Mouse (Mus musculus): Measurements from ENCODE around the gene Bnipl. TPM values are rescaled to one million over a fixed set of nuclear protein-coding genes. Genes with fewer than 3 reads are reported as not detected.

The Bnipl gene
- not detected in 2 replicates for polyA plus RNA-seq (2011; ENCODE audit: insufficient read length, low read depth, missing spikeins)

DNA sequence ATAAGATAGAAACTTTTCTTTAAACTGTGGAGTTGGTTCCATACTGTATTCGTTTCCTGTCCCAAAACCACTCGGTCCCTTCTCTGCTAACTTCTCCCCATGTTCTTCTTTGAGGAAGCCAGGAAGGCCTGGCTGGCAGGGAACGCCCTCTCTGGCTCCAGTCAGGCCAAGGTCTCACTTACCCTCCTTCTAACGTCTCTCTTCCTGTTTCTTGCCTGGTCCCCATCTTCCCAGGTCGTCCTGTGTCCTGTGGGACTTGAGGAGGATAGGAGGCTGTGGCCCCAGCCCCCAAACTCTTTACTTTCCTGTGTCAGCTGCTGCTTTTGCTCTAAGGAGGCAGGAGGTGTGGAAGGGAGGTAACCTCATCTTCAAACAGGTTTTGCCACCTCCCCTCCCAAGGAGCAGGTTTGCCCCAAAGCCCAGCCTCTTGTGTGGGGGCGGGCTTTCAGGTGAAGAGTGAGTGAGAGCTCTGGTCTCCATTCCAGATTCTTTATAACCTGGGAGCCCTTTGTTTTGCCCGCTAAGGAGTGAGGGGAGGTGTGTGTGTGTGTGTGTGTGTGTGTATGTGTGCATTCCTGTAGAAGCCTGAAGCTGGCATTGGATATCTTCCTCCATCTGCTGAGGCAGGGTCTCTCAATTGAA lies at the start of gene Bnipl:
TSS of gene Bnipl (minus strand) at position 411 of the 642 bp plus-strand sequence.
- TF ChIP-seq POLR2A (IDR thresholded peaks at IDR 0.05; ENCODE audit: low read depth, low read length) (no peak), CTCF (IDR thresholded peaks at IDR 0.05; ENCODE audit: borderline replicate concordance, insufficient read depth, low read length) (no peak)
- H3K4me1 ChIP-seq (ENCODE audit: control insufficient read depth, insufficient read depth, low read length), result peaks cover 5% of the 10 kb centered on the region; the same call in 1 of the 2 replicates
- no peak within 1 kb of the TSS for H3K27ac ChIP-seq (ENCODE audit: insufficient read depth, low read length)
- no peak within 1 kb of the TSS for H3K4me3 ChIP-seq (ENCODE audit: insufficient read depth, low read length)

DNA sequence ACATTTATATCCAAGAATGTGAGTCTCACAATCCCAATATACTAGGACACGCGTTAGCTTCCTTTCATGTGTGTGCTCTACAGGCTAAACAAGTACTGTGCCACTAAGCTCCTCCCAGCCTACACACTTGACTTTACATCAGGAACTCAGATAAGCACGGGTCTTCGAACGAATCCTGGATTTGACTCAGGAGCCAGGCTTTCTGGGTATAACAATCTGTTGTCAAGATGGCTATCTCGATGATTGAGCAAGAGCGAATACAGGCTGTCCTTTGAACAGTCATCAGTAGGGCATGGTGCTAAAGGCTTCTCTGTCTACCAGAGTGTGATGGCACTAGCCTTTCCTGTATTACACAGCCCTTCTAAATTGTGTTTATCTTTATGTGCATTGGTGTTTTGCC lies 47.0 kb upstream of the Bnipl start:
- TF ChIP-seq CTCF (IDR thresholded peaks at IDR 0.05; ENCODE audit: borderline replicate concordance, insufficient read depth, low read length) (no peak), POLR2A (IDR thresholded peaks at IDR 0.05; ENCODE audit: low read depth, low read length) (no peak)
- Histone ChIP-seq H3K27ac (ENCODE audit: insufficient read depth, low read length) (no peak overlapping the region), H3K4me3 (ENCODE audit: insufficient read depth, low read length) (no peak overlapping the region), H3K4me1 (ENCODE audit: control insufficient read depth, insufficient read depth, low read length) (no peaks in the 10 kb centered on the region)

DNA sequence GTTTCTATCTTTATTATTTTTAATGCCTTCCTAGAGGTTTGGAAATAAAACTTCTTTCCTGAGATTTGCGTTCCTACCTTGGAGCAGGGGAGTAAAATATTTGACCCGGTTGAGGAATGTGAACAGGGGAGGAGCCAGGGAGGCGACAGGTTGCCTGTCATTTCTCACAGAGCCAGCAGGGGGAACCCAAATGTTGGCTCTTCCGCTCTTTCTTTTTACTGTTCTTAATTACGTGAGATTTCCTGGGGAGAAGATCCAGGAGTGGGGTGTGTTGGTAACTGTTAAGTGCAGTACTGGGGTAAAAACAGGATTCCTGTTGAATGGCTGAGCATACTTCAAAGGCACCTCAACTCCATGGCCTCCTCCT lies 45.1 kb upstream of the Bnipl start:
- H3K4me1 ChIP-seq (ENCODE audit: control insufficient read depth, insufficient read depth, low read length), result no peaks in the 10 kb centered on the region
- no peak overlapping the region for H3K4me3 ChIP-seq (ENCODE audit: insufficient read depth, low read length)
- no peak overlapping the region for H3K27ac ChIP-seq (ENCODE audit: insufficient read depth, low read length)
- TF ChIP-seq POLR2A (IDR thresholded peaks at IDR 0.05; ENCODE audit: low read depth, low read length) (no peak), CTCF (IDR thresholded peaks at IDR 0.05; ENCODE audit: borderline replicate concordance, insufficient read depth, low read length) (peak; percentile 31; the same call in 1 of the 2 replicates)

DNA sequence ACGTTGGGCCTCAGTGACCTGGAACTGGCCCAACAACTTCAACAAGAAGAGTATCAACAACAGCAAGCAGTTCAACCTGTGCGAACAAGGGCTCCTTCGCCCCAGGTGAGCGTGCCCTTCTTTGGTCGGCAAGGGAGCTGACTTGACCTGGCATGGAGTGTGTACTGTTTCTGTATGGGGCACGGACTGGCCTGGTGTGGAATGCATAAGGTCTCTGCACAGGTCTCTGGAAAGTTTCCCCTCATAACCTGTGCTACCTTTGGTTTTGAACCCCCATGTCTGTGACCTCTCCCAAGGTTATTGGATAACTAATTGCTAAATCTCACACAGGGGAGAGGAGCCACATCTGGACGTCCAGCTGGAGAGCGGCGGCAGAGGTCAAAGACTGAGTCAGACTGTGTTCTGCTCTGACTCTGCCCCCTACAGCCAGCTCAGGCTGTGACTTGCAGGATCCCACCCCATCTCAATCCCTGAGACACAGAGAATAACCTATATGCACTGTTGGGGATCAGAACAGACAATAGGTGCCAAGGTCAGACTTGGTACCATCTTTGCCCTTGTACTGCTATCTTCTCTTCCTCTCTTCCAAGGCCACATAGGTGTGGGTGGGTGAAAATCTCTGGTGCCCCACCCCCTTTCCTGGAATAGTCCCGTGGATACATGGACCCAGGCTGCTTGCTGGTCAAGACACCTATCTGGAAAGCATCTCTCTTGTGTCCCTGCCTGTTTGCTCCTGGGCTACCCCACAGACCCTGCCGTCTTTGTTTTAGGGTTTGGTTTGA lies 44.5 kb upstream of the Bnipl start:
- no peak overlapping the region for H3K4me3 ChIP-seq (ENCODE audit: insufficient read depth, low read length)
- TF ChIP-seq POLR2A (IDR thresholded peaks at IDR 0.05; ENCODE audit: low read depth, low read length) (no peak), CTCF (IDR thresholded peaks at IDR 0.05; ENCODE audit: borderline replicate concordance, insufficient read depth, low read length) (no peak)
- no peak overlapping the region for H3K27ac ChIP-seq (ENCODE audit: insufficient read depth, low read length)
- H3K4me1 ChIP-seq (ENCODE audit: control insufficient read depth, insufficient read depth, low read length), result no peaks in the 10 kb centered on the region

DNA sequence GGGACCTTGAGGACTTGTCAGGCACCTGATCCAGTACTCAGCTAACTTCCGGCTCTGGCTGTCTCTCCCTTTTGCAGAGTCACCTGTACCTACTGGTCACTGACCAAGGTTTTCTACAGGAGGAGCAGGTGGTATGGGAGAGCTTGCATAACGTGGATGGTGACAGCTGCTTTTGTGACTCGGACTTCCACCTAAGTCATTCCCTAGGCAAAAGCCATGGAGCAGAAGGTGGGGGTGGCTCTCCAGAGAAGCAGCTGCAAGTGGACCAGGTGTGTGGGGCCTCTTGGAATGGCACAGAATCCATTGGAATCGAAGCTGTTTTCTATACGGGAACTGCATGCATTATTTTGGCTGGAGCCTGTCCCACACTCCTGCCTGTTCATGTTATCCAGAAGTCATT lies 43.7 kb upstream of the Bnipl start:
- H3K4me1 ChIP-seq (ENCODE audit: control insufficient read depth, insufficient read depth, low read length), result no peaks in the 10 kb centered on the region
- TF ChIP-seq POLR2A (IDR thresholded peaks at IDR 0.05; ENCODE audit: low read depth, low read length), result no peak
- no peak for TF ChIP-seq CTCF (IDR thresholded peaks at IDR 0.05; ENCODE audit: borderline replicate concordance, insufficient read depth, low read length)
- no peak overlapping the region for H3K4me3 ChIP-seq (ENCODE audit: insufficient read depth, low read length)
- H3K27ac ChIP-seq (ENCODE audit: insufficient read depth, low read length), result no peak overlapping the region

DNA sequence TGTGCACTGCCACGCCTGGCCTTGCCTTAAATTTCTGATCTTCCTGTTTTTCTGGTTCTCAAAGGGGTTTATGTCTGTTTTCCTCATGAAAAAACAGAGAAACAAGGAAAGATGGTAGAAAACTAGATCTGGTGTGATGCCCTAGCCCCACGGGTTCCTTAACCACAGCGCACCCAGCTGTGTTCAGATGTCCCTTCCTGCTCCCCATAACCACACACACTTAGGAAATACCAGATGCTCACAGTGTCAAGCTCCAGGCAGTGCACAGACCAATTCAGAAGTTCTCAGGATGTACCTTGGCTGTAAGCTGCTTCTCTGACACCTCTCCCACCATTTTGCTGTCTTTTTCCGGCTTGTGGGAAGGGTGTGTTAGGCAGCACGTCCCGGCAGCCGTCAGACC lies 43.3 kb upstream of the Bnipl start:
- Histone ChIP-seq H3K4me3 (ENCODE audit: insufficient read depth, low read length) (no peak overlapping the region), H3K27ac (ENCODE audit: insufficient read depth, low read length) (no peak overlapping the region), H3K4me1 (ENCODE audit: control insufficient read depth, insufficient read depth, low read length) (no peaks in the 10 kb centered on the region)
- no peak for TF ChIP-seq POLR2A (IDR thresholded peaks at IDR 0.05; ENCODE audit: low read depth, low read length)
- TF ChIP-seq CTCF (IDR thresholded peaks at IDR 0.05; ENCODE audit: borderline replicate concordance, insufficient read depth, low read length), result no peak

DNA sequence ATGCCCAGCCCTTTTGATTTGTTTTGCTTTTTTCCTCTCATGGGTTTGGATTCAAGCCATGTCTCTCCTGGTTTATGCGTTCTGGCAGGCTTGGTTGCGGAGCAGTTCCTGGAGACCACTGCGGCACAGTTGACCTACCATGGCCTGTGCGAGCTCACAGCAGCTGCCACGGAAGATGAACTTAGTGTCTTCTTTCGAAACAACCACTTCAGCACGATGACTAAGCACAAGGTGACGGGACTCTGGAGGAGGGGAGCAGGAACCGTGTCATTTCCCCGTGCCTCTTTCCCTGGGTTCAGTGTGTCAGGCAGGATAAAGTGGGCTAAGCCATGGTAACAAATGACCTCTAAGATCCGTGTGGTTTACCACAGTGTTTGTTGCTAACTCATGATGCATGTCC lies 42.5 kb upstream of the Bnipl start:
- H3K4me1 ChIP-seq (ENCODE audit: control insufficient read depth, insufficient read depth, low read length), result no peaks in the 10 kb centered on the region
- H3K4me3 ChIP-seq (ENCODE audit: insufficient read depth, low read length), result no peak overlapping the region
- H3K27ac ChIP-seq (ENCODE audit: insufficient read depth, low read length), result no peak overlapping the region
- no peak for TF ChIP-seq POLR2A (IDR thresholded peaks at IDR 0.05; ENCODE audit: low read depth, low read length)
- TF ChIP-seq CTCF (IDR thresholded peaks at IDR 0.05; ENCODE audit: borderline replicate concordance, insufficient read depth, low read length), result no peak

DNA sequence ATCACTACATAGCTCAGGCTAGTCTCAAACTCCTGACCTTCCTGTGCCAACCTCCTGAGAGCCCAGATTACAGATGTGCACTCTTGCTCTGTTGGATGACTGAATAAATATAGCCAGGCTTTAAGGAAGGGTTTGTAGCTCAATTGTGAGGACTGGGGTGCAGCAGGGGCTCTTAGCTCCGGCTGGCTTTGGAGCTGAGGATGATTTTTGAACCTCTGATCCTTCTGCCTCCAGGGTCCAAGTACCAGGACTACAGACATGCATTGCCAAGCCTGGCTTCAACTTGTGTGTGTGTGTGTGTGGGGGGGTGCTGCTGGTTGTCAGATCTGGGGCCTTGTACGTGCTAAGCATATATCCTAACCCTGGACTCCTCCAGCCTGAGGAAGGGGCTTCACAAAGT lies 41.9 kb upstream of the Bnipl start:
- no peak overlapping the region for H3K4me3 ChIP-seq (ENCODE audit: insufficient read depth, low read length)
- no peaks in the 10 kb centered on the region for H3K4me1 ChIP-seq (ENCODE audit: control insufficient read depth, insufficient read depth, low read length)
- TF ChIP-seq CTCF (IDR thresholded peaks at IDR 0.05; ENCODE audit: borderline replicate concordance, insufficient read depth, low read length), result no peak
- no peak for TF ChIP-seq POLR2A (IDR thresholded peaks at IDR 0.05; ENCODE audit: low read depth, low read length)
- no peak overlapping the region for H3K27ac ChIP-seq (ENCODE audit: insufficient read depth, low read length)

DNA sequence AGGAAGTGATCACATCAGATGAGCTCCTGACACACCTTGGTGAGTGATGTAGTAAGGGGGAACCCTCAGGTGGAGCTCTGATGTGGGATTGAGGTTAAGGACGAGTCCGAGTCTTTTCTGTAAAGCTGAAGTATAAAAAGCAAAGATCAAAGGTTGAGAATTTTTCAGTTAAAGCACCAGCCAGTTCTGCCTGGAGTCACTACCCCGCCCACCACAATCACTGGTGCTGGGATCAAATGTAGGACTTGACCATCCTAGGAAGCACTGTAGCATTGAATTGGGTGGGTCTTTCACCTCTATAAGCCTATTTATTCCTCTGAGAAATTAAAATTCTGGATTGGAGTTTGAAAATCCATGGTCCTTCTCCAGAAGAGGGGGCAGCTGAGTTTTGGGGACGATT lies 40.0 kb upstream of the Bnipl start:
- H3K4me3 ChIP-seq (ENCODE audit: insufficient read depth, low read length), result no peak overlapping the region
- H3K4me1 ChIP-seq (ENCODE audit: control insufficient read depth, insufficient read depth, low read length), result no peaks in the 10 kb centered on the region
- H3K27ac ChIP-seq (ENCODE audit: insufficient read depth, low read length), result no peak overlapping the region
- no peak for TF ChIP-seq CTCF (IDR thresholded peaks at IDR 0.05; ENCODE audit: borderline replicate concordance, insufficient read depth, low read length)
- TF ChIP-seq POLR2A (IDR thresholded peaks at IDR 0.05; ENCODE audit: low read depth, low read length), result no peak

DNA sequence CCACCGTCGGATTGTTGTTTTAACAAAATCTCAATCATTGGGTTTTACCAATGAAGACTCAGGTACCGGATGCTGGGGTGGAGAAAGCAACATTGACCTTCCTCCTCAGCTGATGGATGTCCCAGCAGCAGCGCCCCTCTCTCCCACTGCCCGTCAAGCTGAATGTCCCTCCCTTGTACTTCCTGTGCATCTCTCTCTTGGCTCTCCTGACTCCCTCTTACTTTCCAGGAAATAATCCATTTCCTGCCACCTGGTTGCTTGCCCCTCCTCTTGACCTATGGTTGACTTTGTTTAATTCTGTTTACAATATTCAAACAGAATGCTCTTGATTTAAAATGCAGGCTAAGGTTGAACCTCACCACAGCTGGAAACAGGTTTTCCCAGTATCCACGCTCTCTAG lies 39.2 kb upstream of the Bnipl start:
- H3K27ac ChIP-seq (ENCODE audit: insufficient read depth, low read length), result no peak overlapping the region
- no peak for TF ChIP-seq POLR2A (IDR thresholded peaks at IDR 0.05; ENCODE audit: low read depth, low read length)
- TF ChIP-seq CTCF (IDR thresholded peaks at IDR 0.05; ENCODE audit: borderline replicate concordance, insufficient read depth, low read length), result no peak
- H3K4me3 ChIP-seq (ENCODE audit: insufficient read depth, low read length), result no peak overlapping the region
- H3K4me1 ChIP-seq (ENCODE audit: control insufficient read depth, insufficient read depth, low read length), result no peaks in the 10 kb centered on the region

All from embryonic fibroblast, embryonic 13.5 days (primary cell).